Mouse (Mus musculus) hindbrain, embryonic 14.5 days (tissue): ENCODE results near the gene Ppp1r18. TPM values are rescaled to one million over a fixed set of nuclear protein-coding genes. Genes with fewer than 3 reads are reported as not detected.
A peak's percentile ranks its signal among the peaks of the same experiment; 100 is the strongest.

ENCODE experiments used
- ATAC-seq: fragments of 200-750 bp; cut with Nextera tagmentation; 2 replicates; pipeline ENCODE4 v1.8.0; 2017; ENCODE audit warnings: moderate number of reproducible peaks, mild to moderate bottlenecking, moderate TSS enrichment, moderate library complexity; ENCODE audit not compliant: low FRiP score
- DNase-seq: peaks from one replicate; pipeline ENCODE4 v3.0.0-alpha.2; 2015; ENCODE audit warnings: low spot score
- H3K27ac ChIP-seq: fragments of 300-500 bp; sonication (generic); 2 replicates; pipeline ENCODE4 v1.5.1; 2014; ENCODE audit warnings: mild to moderate bottlenecking, moderate library complexity
- H3K27me3 ChIP-seq: fragments of 300-500 bp; sonication (generic); 2 replicates; pipeline ENCODE4 v1.6.1; 2014; ENCODE audit warnings: mild to moderate bottlenecking, low read length, mixed read lengths; ENCODE audit not compliant: control insufficient read depth, insufficient read depth
- H3K36me3 ChIP-seq: fragments of 300-500 bp; sonication (generic); replicated peaks from 2 replicates; pipeline ENCODE4 v1.6.1; 2014; ENCODE audit not compliant: control insufficient read depth, insufficient read depth
- H3K4me1 ChIP-seq: fragments of 300-500 bp; sonication (generic); replicated peaks from 2 replicates; pipeline ENCODE4 v1.6.1; 2014; ENCODE audit warnings: antibody characterized with exemption, low read length, mixed read lengths; ENCODE audit not compliant: control insufficient read depth, insufficient read depth
- H3K4me2 ChIP-seq: fragments of 300-500 bp; sonication (generic); replicated peaks from 2 replicates; pipeline ENCODE4 v1.6.1; 2014; ENCODE audit warnings: mild to moderate bottlenecking, moderate library complexity
- H3K4me3 ChIP-seq: fragments of 300-500 bp; sonication (generic); replicated peaks from 2 replicates; pipeline ENCODE4 v1.5.1; 2014; ENCODE audit warnings: mild to moderate bottlenecking, low read length
- H3K9ac ChIP-seq: fragments of 300-500 bp; sonication (generic); 2 replicates; pipeline ENCODE4 v1.6.1; 2014
- H3K9me3 ChIP-seq: fragments of 300-500 bp; sonication (generic); 2 replicates; pipeline ENCODE4 v1.6.1; 2016; ENCODE audit warnings: low read length; ENCODE audit not compliant: control insufficient read depth
- WGBS: fragments of 180-500 bp; shearing (Covaris S2); extraction: QIAGEN DNeasy Blood & Tissue Kit; methylation state at CpG from one replicate; pipeline ENCODE4 v1.1.7; 2014; 5-methylcytosine and 5-hydroxymethylcytosine counted together
- polyA plus RNA-seq: library from polyadenylated mRNA; unstranded; fragments of >200 nt; fragmentation: Nextera tagmentation; extraction: Ambion mirVana; gene quantifications from 2 replicates; pipeline ENCODE4 v1.2.1, GENCODE M21; 2014

The Ppp1r18 gene
- polyA plus RNA-seq, 1 experiment from 2014 or later = 18.8 TPM

- ATAC-seq = no peak
- WGBS = 16% methylated on average over 11 of the region's 11 CpGs
- DNase-seq = no peak
Observed at GRCm38 (mm10) chr17:35842006-35842405, 23.4 kb upstream of the Ppp1r18 start.

GRCm38 (mm10) chr17:35843514-35843913 lies 21.9 kb upstream of the Ppp1r18 start:
- Histone ChIP-seq H3K27ac (no peak overlapping the region), H3K4me2 (no peak overlapping the region), H3K4me1 (peaks cover 18% of the 10 kb centered on the region), H3K27me3 (no peaks in the 10 kb centered on the region), H3K9me3 (no peaks in the 10 kb centered on the region), H3K9ac (no peak overlapping the region), H3K4me3 (no peak overlapping the region), H3K36me3 (peaks cover 40% of the 10 kb centered on the region)
- ATAC-seq (no peak), DNase-seq (no peak)
- WGBS = 92% methylated on average over 3 of the region's 3 CpGs

More at GRCm38 (mm10) chr17:35842006-35842405, 23.4 kb upstream of the Ppp1r18 start:
- Histone ChIP-seq H3K4me1 (peaks cover 18% of the 10 kb centered on the region), H3K27me3 (no peaks in the 10 kb centered on the region), H3K36me3 (peaks cover 25% of the 10 kb centered on the region), H3K4me2 (peak overlapping the region; percentile 66), H3K4me3 (peak overlapping the region; percentile 45), H3K9me3 (no peaks in the 10 kb centered on the region), H3K9ac (peak overlapping the region; percentile 52), H3K27ac (peak overlapping the region; percentile 38)

- 63% methylated on average over 1 of the region's 1 CpGs for WGBS
- Histone ChIP-seq H3K9ac (no peak overlapping the region), H3K27ac (no peak overlapping the region), H3K4me2 (no peak overlapping the region), H3K36me3 (peaks cover 82% of the 10 kb centered on the region), H3K27me3 (no peaks in the 10 kb centered on the region), H3K9me3 (no peaks in the 10 kb centered on the region), H3K4me1 (no peaks in the 10 kb centered on the region), H3K4me3 (no peak overlapping the region)
- ATAC-seq (no peak), DNase-seq (no peak)
Observed at GRCm38 (mm10) chr17:35848112-35848511, 17.3 kb upstream of the Ppp1r18 start.

- Histone ChIP-seq H3K4me2 (no peak overlapping the region), H3K27me3 (no peaks in the 10 kb centered on the region), H3K9me3 (no peaks in the 10 kb centered on the region), H3K9ac (no peak overlapping the region), H3K36me3 (peaks cover 81% of the 10 kb centered on the region), H3K27ac (no peak overlapping the region), H3K4me3 (no peak overlapping the region), H3K4me1 (no peaks in the 10 kb centered on the region)
- WGBS = 91% methylated on average over 3 of the region's 3 CpGs
- no peak for ATAC-seq
- DNase-seq = no peak
Observed at GRCm38 (mm10) chr17:35850974-35851373, 14.4 kb upstream of the Ppp1r18 start.

- no peak overlapping the region for H3K27ac ChIP-seq
- DNase-seq (no peak), ATAC-seq (no peak)
- no peaks in the 10 kb centered on the region for H3K27me3 ChIP-seq
- H3K4me3 ChIP-seq = no peak overlapping the region
- no peaks in the 10 kb centered on the region for H3K9me3 ChIP-seq
- whole genome bisulfite sequencing = 83% methylated on average over 1 of the region's 1 CpGs
- H3K36me3 ChIP-seq = peaks cover 28% of the 10 kb centered on the region
- no peak overlapping the region for H3K4me2 ChIP-seq
- no peak overlapping the region for H3K9ac ChIP-seq
- H3K4me1 ChIP-seq = peaks cover 10% of the 10 kb centered on the region
Observed at GRCm38 (mm10) chr17:35859371-35859770, 6.0 kb upstream of the Ppp1r18 start.

GRCm38 (mm10) chr17:35859835-35860234 lies 5.6 kb upstream of the Ppp1r18 start:
- Histone ChIP-seq H3K9me3 (no peaks in the 10 kb centered on the region), H3K9ac (no peak overlapping the region), H3K27me3 (no peaks in the 10 kb centered on the region), H3K4me1 (peaks cover 15% of the 10 kb centered on the region), H3K4me3 (no peak overlapping the region), H3K27ac (no peak overlapping the region), H3K36me3 (peaks cover 28% of the 10 kb centered on the region), H3K4me2 (no peak overlapping the region)
- no peak for ATAC-seq
- WGBS = 69% methylated on average over 2 of the region's 2 CpGs
- no peak for DNase-seq

GRCm38 (mm10) chr17:35860831-35861197 lies 4.6 kb upstream of the Ppp1r18 start:
- H3K4me3 ChIP-seq = peak overlapping the region; percentile 72
- no peaks in the 10 kb centered on the region for H3K27me3 ChIP-seq
- peak overlapping the region; percentile 82 for H3K9ac ChIP-seq
- H3K4me2 ChIP-seq = peak overlapping the region; percentile 55
- H3K27ac ChIP-seq = peak overlapping the region; percentile 96
- WGBS = 8% methylated on average over 12 of the region's 12 CpGs
- H3K9me3 ChIP-seq = no peaks in the 10 kb centered on the region
- H3K4me1 ChIP-seq = peaks cover 20% of the 10 kb centered on the region
- ATAC-seq (peak; percentile 9; the same call in 1 of the 2 replicates), DNase-seq (no peak)
- peaks cover 25% of the 10 kb centered on the region for H3K36me3 ChIP-seq

- Histone ChIP-seq H3K9me3 (no peaks in the 10 kb centered on the region), H3K9ac (peak within 1 kb of the TSS; percentile 82), H3K4me2 (peak within 1 kb of the TSS; percentile 55), H3K4me1 (peaks cover 20% of the 10 kb centered on the region), H3K27ac (peak within 1 kb of the TSS; percentile 96), H3K36me3 (peaks cover 25% of the 10 kb centered on the region), H3K4me3 (peak within 1 kb of the TSS; percentile 72), H3K27me3 (no peaks in the 10 kb centered on the region)
- WGBS = under 1% methylated on average over 47 of the region's 47 CpGs
- ATAC-seq (peak; percentile 89), DNase-seq (peak; percentile 84)
Observed at GRCm38 (mm10) chr17:35861198-35861857, 4.1 kb upstream of the Ppp1r18 start, which contains the start of gene Nrm. Gene Nrm, plus strand, starts transcription at chr17:35861318.

GRCm38 (mm10) chr17:35864832-35865353 lies 500 bp upstream of the Ppp1r18 start:
- H3K4me1 ChIP-seq = peaks cover 47% of the 10 kb centered on the region
- 0 out of 2 replicates have a peak, but pooled peaks cover 7% of the 10 kb centered on the region for H3K36me3 ChIP-seq
- H3K9me3 ChIP-seq = no peaks in the 10 kb centered on the region
- H3K27ac ChIP-seq = peak overlapping the region; percentile 98
- ATAC-seq (no peak), DNase-seq (no peak)
- WGBS = 23% methylated on average over 10 of the region's 10 CpGs
- peak overlapping the region; percentile 95 for H3K9ac ChIP-seq
- H3K4me3 ChIP-seq = peak overlapping the region; percentile 75
- peak overlapping the region; percentile 99 for H3K4me2 ChIP-seq
- H3K27me3 ChIP-seq = no peaks in the 10 kb centered on the region
